Mouse (Mus musculus): Measurements from ENCODE around the gene Fam189b. TPM values are rescaled to one million over a fixed set of nuclear protein-coding genes. Genes with fewer than 3 reads are reported as not detected.
A peak's percentile ranks its signal among the peaks of the same experiment; 100 is the strongest.

The Fam189b gene
- polyA plus RNA-seq, 1 experiment from 2014 or later = 43.6 TPM

- H3K4me1 ChIP-seq (ENCODE audit: insufficient read depth, low read length) = peaks cover 9% of the 10 kb centered on the region
- H3K4me3 ChIP-seq (ENCODE audit: low read length) = peak overlapping the region; percentile 55
- WGBS = 6% methylated on average over 33 of the region's 33 CpGs
- peak; percentile 96 for ATAC-seq (ENCODE audit: low FRiP score, low TSS enrichment)
- H3K9ac ChIP-seq (replicated peaks; ENCODE audit: low read length) = peak overlapping the region; percentile 87
- peak overlapping the region; percentile 54 for H3K4me2 ChIP-seq (replicated peaks; ENCODE audit: low read depth, low read length)
- no peaks in the 10 kb centered on the region for H3K27me3 ChIP-seq (ENCODE audit: insufficient read depth, low read length)
- no peaks in the 10 kb centered on the region for H3K36me3 ChIP-seq (ENCODE audit: insufficient read depth, low read length)
- peak overlapping the region; percentile 88 for H3K27ac ChIP-seq (ENCODE audit: low read length)
- H3K9me3 ChIP-seq (ENCODE audit: low read length) = no peaks in the 10 kb centered on the region
Measured at GRCm38 (mm10) chr3:89195979-89196877, 13.3 kb downstream of the Fam189b start.

- H3K4me1 ChIP-seq (ENCODE audit: insufficient read depth, low read length) = peaks cover 14% of the 10 kb centered on the region
- H3K27ac ChIP-seq (ENCODE audit: low read length) = no peak overlapping the region
- no peak overlapping the region for H3K4me2 ChIP-seq (replicated peaks; ENCODE audit: low read depth, low read length)
- 84% methylated on average over 3 of the region's 3 CpGs for WGBS
- ATAC-seq (ENCODE audit: low FRiP score, low TSS enrichment) = no peak
- no peaks in the 10 kb centered on the region for H3K27me3 ChIP-seq (ENCODE audit: insufficient read depth, low read length)
- H3K9me3 ChIP-seq (ENCODE audit: low read length) = no peaks in the 10 kb centered on the region
- no peaks in the 10 kb centered on the region for H3K36me3 ChIP-seq (ENCODE audit: insufficient read depth, low read length)
- H3K9ac ChIP-seq (replicated peaks; ENCODE audit: low read length) = no peak overlapping the region
- no peak overlapping the region for H3K4me3 ChIP-seq (ENCODE audit: low read length)
Measured at GRCm38 (mm10) chr3:89199839-89200238, 16.9 kb downstream of the Fam189b start.

- 28% methylated on average over 13 of the region's 13 CpGs for WGBS
Measured at GRCm38 (mm10) chr3:89202253-89203141, 19.6 kb downstream of the Fam189b start, which contains the start of gene Gba. Gba (plus strand) TSS chr3:89202928.

DNA sequence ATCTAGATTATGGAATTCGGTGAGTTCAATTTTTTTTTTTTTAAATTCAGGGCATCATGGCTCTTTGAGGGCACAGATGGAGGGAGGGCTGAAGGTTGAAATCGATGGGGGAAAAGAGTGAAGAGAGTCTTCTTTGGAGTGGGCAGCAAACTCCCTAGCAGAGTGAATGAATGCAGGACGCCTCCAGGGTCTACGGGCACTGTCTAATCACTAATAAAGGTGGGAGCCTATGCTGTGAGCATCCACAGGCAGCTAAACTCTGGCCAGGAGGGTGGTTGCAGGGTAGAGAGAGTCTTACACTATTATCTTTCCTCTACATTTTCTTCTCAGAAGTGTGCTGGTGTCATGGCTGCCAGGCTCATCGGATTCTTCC is 20.2 kb downstream of the Fam189b start:
- Histone ChIP-seq H3K4me3 (ENCODE audit: low read length) (peak overlapping the region; percentile 64), H3K36me3 (ENCODE audit: insufficient read depth, low read length) (peaks cover 19% of the 10 kb centered on the region; the same call in 1 of the 2 replicates), H3K4me2 (replicated peaks; ENCODE audit: low read depth, low read length) (peak overlapping the region; percentile 75), H3K4me1 (ENCODE audit: insufficient read depth, low read length) (peaks cover 5% of the 10 kb centered on the region), H3K9ac (replicated peaks; ENCODE audit: low read length) (peak overlapping the region; percentile 67), H3K27me3 (ENCODE audit: insufficient read depth, low read length) (no peaks in the 10 kb centered on the region), H3K9me3 (ENCODE audit: low read length) (no peaks in the 10 kb centered on the region), H3K27ac (ENCODE audit: low read length) (no peak overlapping the region)
- ATAC-seq (ENCODE audit: low FRiP score, low TSS enrichment) = no peak
- WGBS = 37% methylated on average over 5 of the region's 5 CpGs

More at GRCm38 (mm10) chr3:89202253-89203141, 19.6 kb downstream of the Fam189b start, which contains the start of gene Gba:
- Histone ChIP-seq H3K4me1 (ENCODE audit: insufficient read depth, low read length) (peaks cover 5% of the 10 kb centered on the region), H3K36me3 (ENCODE audit: insufficient read depth, low read length) (peaks cover 12% of the 10 kb centered on the region; the same call in 1 of the 2 replicates), H3K4me3 (ENCODE audit: low read length) (peak within 1 kb of the TSS; percentile 64), H3K9me3 (ENCODE audit: low read length) (no peaks in the 10 kb centered on the region), H3K4me2 (replicated peaks; ENCODE audit: low read depth, low read length) (peak within 1 kb of the TSS; percentile 75), H3K27me3 (ENCODE audit: insufficient read depth, low read length) (no peaks in the 10 kb centered on the region), H3K27ac (ENCODE audit: low read length) (no peak within 1 kb of the TSS), H3K9ac (replicated peaks; ENCODE audit: low read length) (peak within 1 kb of the TSS; percentile 67)
- ATAC-seq (ENCODE audit: low FRiP score, low TSS enrichment) = peak; percentile 78

DNA sequence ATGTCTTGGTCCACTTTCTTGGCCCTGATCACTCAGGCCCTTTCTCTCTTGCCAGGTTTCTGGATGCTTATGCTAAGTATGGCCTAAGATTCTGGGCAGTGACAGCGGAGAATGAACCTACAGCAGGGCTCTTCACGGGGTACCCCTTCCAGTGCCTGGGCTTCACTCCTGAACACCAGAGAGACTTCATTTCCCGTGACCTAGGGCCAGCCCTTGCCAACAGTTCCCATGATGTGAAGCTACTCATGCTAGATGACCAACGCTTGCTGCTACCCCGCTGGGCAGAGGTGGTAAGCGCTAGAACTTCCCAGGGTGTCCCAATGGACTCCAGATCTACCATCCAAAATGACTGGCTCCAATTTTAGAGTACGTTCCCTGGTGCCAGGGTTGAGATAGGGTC is 23.1 kb downstream of the Fam189b start:
- H3K4me1 ChIP-seq (ENCODE audit: insufficient read depth, low read length) = peaks cover 12% of the 10 kb centered on the region
- WGBS = 90% methylated on average over 7 of the region's 7 CpGs
- no peak overlapping the region for H3K9ac ChIP-seq (replicated peaks; ENCODE audit: low read length)
- no peak overlapping the region for H3K27ac ChIP-seq (ENCODE audit: low read length)
- ATAC-seq (ENCODE audit: low FRiP score, low TSS enrichment) = no peak
- no peaks in the 10 kb centered on the region for H3K9me3 ChIP-seq (ENCODE audit: low read length)
- no peak overlapping the region for H3K4me3 ChIP-seq (ENCODE audit: low read length)
- no peak overlapping the region for H3K4me2 ChIP-seq (replicated peaks; ENCODE audit: low read depth, low read length)
- peaks cover 40% of the 10 kb centered on the region for H3K36me3 ChIP-seq (ENCODE audit: insufficient read depth, low read length)
- H3K27me3 ChIP-seq (ENCODE audit: insufficient read depth, low read length) = no peaks in the 10 kb centered on the region

GRCm38 (mm10) chr3:89206695-89207094 is 23.8 kb downstream of the Fam189b start:
- Histone ChIP-seq H3K4me3 (ENCODE audit: low read length) (no peak overlapping the region), H3K27me3 (ENCODE audit: insufficient read depth, low read length) (no peaks in the 10 kb centered on the region), H3K4me2 (replicated peaks; ENCODE audit: low read depth, low read length) (no peak overlapping the region), H3K4me1 (ENCODE audit: insufficient read depth, low read length) (peaks cover 12% of the 10 kb centered on the region), H3K27ac (ENCODE audit: low read length) (no peak overlapping the region), H3K9ac (replicated peaks; ENCODE audit: low read length) (no peak overlapping the region), H3K36me3 (ENCODE audit: insufficient read depth, low read length) (peaks cover 40% of the 10 kb centered on the region), H3K9me3 (ENCODE audit: low read length) (no peaks in the 10 kb centered on the region)
- no peak for ATAC-seq (ENCODE audit: low FRiP score, low TSS enrichment)
- 72% methylated on average over 2 of the region's 2 CpGs for WGBS

- Histone ChIP-seq H3K36me3 (ENCODE audit: insufficient read depth, low read length) (peaks cover 40% of the 10 kb centered on the region), H3K4me1 (ENCODE audit: insufficient read depth, low read length) (peaks cover 18% of the 10 kb centered on the region), H3K27ac (ENCODE audit: low read length) (no peak overlapping the region), H3K27me3 (ENCODE audit: insufficient read depth, low read length) (no peaks in the 10 kb centered on the region), H3K4me3 (ENCODE audit: low read length) (no peak overlapping the region), H3K9ac (replicated peaks; ENCODE audit: low read length) (no peak overlapping the region), H3K9me3 (ENCODE audit: low read length) (no peaks in the 10 kb centered on the region), H3K4me2 (replicated peaks; ENCODE audit: low read depth, low read length) (no peak overlapping the region)
- WGBS = 83% methylated on average over 13 of the region's 13 CpGs
- no peak for ATAC-seq (ENCODE audit: low FRiP score, low TSS enrichment)
Measured at GRCm38 (mm10) chr3:89208075-89208657, 25.2 kb downstream of the Fam189b start.

DNA sequence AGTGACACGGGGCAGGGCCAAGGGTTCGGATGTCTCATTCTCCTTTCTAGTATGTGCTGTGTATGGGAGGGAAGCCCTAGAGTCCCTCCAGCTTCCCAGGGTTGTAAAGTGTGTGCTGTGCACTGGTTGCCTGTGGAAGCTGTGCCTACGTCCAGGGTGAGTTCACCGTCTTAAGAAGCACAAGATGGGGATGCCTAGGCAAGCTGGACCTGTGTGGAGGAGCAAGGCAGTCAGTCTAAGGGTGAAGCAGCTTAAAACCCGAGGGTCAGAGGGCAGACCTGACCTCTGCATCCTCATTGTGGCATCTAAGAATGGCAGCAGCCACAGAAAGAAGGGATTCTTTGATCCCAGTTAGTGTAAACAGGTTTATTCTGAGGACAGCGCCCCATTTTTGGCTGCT is 25.8 kb downstream of the Fam189b start:
- peaks cover 40% of the 10 kb centered on the region for H3K36me3 ChIP-seq (ENCODE audit: insufficient read depth, low read length)
- H3K9ac ChIP-seq (replicated peaks; ENCODE audit: low read length) = no peak overlapping the region
- ATAC-seq (ENCODE audit: low FRiP score, low TSS enrichment) = no peak
- no peaks in the 10 kb centered on the region for H3K9me3 ChIP-seq (ENCODE audit: low read length)
- no peaks in the 10 kb centered on the region for H3K27me3 ChIP-seq (ENCODE audit: insufficient read depth, low read length)
- no peak overlapping the region for H3K4me3 ChIP-seq (ENCODE audit: low read length)
- no peak overlapping the region for H3K4me2 ChIP-seq (replicated peaks; ENCODE audit: low read depth, low read length)
- H3K27ac ChIP-seq (ENCODE audit: low read length) = no peak overlapping the region
- peaks cover 16% of the 10 kb centered on the region for H3K4me1 ChIP-seq (ENCODE audit: insufficient read depth, low read length)
- WGBS = 86% methylated on average over 6 of the region's 6 CpGs

DNA sequence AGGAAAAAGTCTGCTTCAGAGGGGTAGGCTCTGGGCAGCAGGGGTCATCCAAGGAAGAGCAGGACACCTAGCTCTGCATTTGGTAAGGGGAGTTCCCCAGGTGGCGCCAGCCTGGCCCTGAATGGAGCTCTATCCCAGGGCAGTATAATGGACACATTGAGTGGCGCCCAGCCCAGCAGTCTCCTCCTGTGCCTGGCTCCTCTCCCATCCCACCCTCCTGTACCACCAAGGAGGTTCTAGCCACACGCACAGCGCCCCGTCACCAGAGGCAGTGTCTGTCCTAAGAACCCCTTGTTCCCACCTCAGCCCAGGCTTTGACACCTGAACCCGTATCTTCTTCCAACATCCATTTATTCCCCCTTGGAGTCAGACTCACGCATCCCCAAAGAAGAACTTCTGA is 26.8 kb downstream of the Fam189b start:
- no peaks in the 10 kb centered on the region for H3K9me3 ChIP-seq (ENCODE audit: low read length)
- ATAC-seq (ENCODE audit: low FRiP score, low TSS enrichment) = no peak
- no peak overlapping the region for H3K4me3 ChIP-seq (ENCODE audit: low read length)
- WGBS = 86% methylated on average over 7 of the region's 7 CpGs
- H3K4me1 ChIP-seq (ENCODE audit: insufficient read depth, low read length) = peaks cover 22% of the 10 kb centered on the region
- peak overlapping the region; percentile 23; the same call in 1 of the 2 replicates for H3K27ac ChIP-seq (ENCODE audit: low read length)
- H3K27me3 ChIP-seq (ENCODE audit: insufficient read depth, low read length) = no peaks in the 10 kb centered on the region
- no peak overlapping the region for H3K9ac ChIP-seq (replicated peaks; ENCODE audit: low read length)
- no peak overlapping the region for H3K4me2 ChIP-seq (replicated peaks; ENCODE audit: low read depth, low read length)
- H3K36me3 ChIP-seq (ENCODE audit: insufficient read depth, low read length) = peaks cover 40% of the 10 kb centered on the region

Data from kidney, embryonic 16.5 days (tissue).